Mouse (Mus musculus) heart, adult 2 months (tissue): ENCODE results near the gene Gabbr1. TPM values are rescaled to one million over a fixed set of nuclear protein-coding genes. Genes with fewer than 3 reads are reported as not detected.

ENCODE experiments used
- DNase-seq, 2 experiments: peaks; one replicate each; pipeline ENCODE4 v3.0.0; 2021
- H3K27ac ChIP-seq: fragments of 200-600 bp; 2 replicates; pipeline ENCODE4 v1.8.1; 2022
- H3K27me3 ChIP-seq: fragments of 200-500 bp; 2 replicates; pipeline ENCODE4 v1.6.1; 2012; ENCODE audit warnings: mild to moderate bottlenecking, low read length, inconsistent platforms, mixed read lengths; ENCODE audit not compliant: control insufficient read depth, insufficient read depth
- H3K36me3 ChIP-seq: fragments of 200-500 bp; 2 replicates; pipeline ENCODE4 v1.6.1; 2012; ENCODE audit warnings: low read length, inconsistent platforms; ENCODE audit not compliant: control insufficient read depth, insufficient read depth
- H3K4me1 ChIP-seq: fragments of 200-500 bp; 2 replicates; pipeline ENCODE4 v1.6.1; 2011; ENCODE audit warnings: low read length; ENCODE audit not compliant: control insufficient read depth, insufficient read depth
- H3K4me3 ChIP-seq: fragments of 200-600 bp; 2 replicates; pipeline ENCODE4 v1.8.1; 2022
- H3K79me2 ChIP-seq: fragments of 200-500 bp; replicated peaks from 2 replicates; pipeline ENCODE4 v1.6.1; 2012; ENCODE audit warnings: mild to moderate bottlenecking, inconsistent platforms, low read length, moderate library complexity, mixed read lengths; ENCODE audit not compliant: control insufficient read depth, insufficient read depth
- H3K9ac ChIP-seq: fragments of 200-500 bp; 2 replicates; pipeline ENCODE4 v1.6.1; 2012; ENCODE audit warnings: low read depth, mild to moderate bottlenecking, control low read depth, inconsistent platforms, low read length, mixed read lengths
- CTCF ChIP-seq: fragments of 200-600 bp; IDR thresholded peaks from 2 replicates; pipeline ENCODE4 v1.8.1; 2022; ENCODE audit warnings: antibody characterized with exemption, mild to moderate bottlenecking, moderate library complexity
- EP300 ChIP-seq: fragments of 200-500 bp; IDR thresholded peaks from 2 replicates; pipeline ENCODE4 v1.6.1; 2011; ENCODE audit warnings: low read depth, low read length, control low read depth; ENCODE audit not compliant: insufficient read depth
- POLR2A ChIP-seq: fragments of 200-500 bp; IDR thresholded peaks from 2 replicates; pipeline ENCODE4 v1.6.1; 2011; ENCODE audit warnings: mild to moderate bottlenecking, low read depth, low read length, control low read depth; ENCODE audit not compliant: insufficient read depth
- WGBS: fragments of 180-500 bp; shearing (Covaris S2); methylation state at CpG from one replicate; pipeline ENCODE4 v1.1.7; 2018; 5-methylcytosine and 5-hydroxymethylcytosine counted together
- intact Hi-C: fragments of 180-260 bp; cut with DNase I; formaldehyde crosslinking; loops from one replicate; pipeline ENCODE4 v1.15.1; 2025
- polyA plus RNA-seq: library from polyadenylated mRNA; depleted of rRNA; stranded (reverse); fragments of >200 nt; gene quantifications from 2 replicates; pipeline ENCODE4 v1.2.3, GENCODE M21; 2012; rRNA removed
- total RNA-seq, 2 experiments: library from RNA; stranded (reverse); gene quantifications; 2 replicates each; pipeline ENCODE4 v1.2.3; 2021

Gene Gabbr1
- total and polyA plus RNA-seq, 3 experiments: 6.5 to 15.5 (median 6.7) TPM

DNA sequence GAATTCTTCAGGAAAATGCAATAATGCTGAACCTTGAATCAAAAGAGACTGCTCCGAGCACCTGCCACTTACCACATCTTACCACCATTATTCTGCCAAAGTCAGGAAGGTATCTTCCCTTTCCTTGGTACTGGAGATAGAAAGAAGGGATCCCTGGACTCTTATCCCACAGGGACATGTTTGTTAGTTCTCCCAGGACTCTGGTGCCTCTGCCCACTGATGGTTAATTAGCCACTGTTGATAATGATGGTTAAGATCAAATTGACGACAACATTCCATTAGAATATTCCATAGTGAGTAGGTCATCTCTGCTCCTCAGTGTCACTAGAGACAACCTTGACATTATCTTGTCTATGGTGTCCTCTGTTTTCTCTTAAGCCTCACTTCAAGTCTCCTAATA is 74.2 kb downstream of the Gabbr1 start, which contains the start of gene Olfr92:
Gene Olfr92 (minus strand): TSS at position 101 of the 400 bp plus-strand sequence.
- no peak within 1 kb of the TSS for H3K9ac ChIP-seq
- 70% methylated on average over 2 of the region's 2 CpGs for WGBS
- H3K27me3 ChIP-seq: no peaks in the 10 kb centered on the region
- TF ChIP-seq CTCF (no peak), EP300 (no peak), POLR2A (no peak)
- H3K4me3 ChIP-seq: no peak within 1 kb of the TSS
- DNase-seq: no peak
- no peak within 1 kb of the TSS for H3K27ac ChIP-seq
- H3K79me2 ChIP-seq: no peaks in the 10 kb centered on the region
- intact Hi-C loops: loop anchor here (2.0 kb wide), 1 partner anchor 25 kb away; no protein-coding TSS in a partner anchor
- H3K4me1 ChIP-seq: no peaks in the 10 kb centered on the region
- no peaks in the 10 kb centered on the region for H3K36me3 ChIP-seq

Other genes with a start within 250 kb of the Gabbr1 start
- not detected for gene H2-M10.6, start 233.8 kb upstream of the Gabbr1 start, total RNA-seq
- gene H2-M10.6, start 233.8 kb upstream of the Gabbr1 start, polyA plus RNA-seq: not detected in 2 replicates
- 10 to 100 TPM; 19.1 to 19.3 TPM for gene Trim26, start 208.8 kb upstream of the Gabbr1 start, total RNA-seq
- gene Trim26, start 208.8 kb upstream of the Gabbr1 start, polyA plus RNA-seq: 17.0 and 21.7 TPM in 2 replicates
- not detected for gene Trim15, start 178.8 kb upstream of the Gabbr1 start, total RNA-seq
- 0.10 TPM in 1 of 2 replicates, not detected in the other for gene Trim15, start 178.8 kb upstream of the Gabbr1 start, polyA plus RNA-seq
- gene Trim10, start 176.4 kb upstream of the Gabbr1 start, total RNA-seq: 1 to 10 TPM in 1 of 2 experiments, under 1 TPM in 1; 0.13 to 2.1 TPM
- 0.92 TPM in 1 of 2 replicates, not detected in the other for gene Trim10, start 176.4 kb upstream of the Gabbr1 start, polyA plus RNA-seq
- gene Trim40, start 155.8 kb upstream of the Gabbr1 start, total RNA-seq: not detected
- not detected in 2 replicates for gene Trim40, start 155.8 kb upstream of the Gabbr1 start, polyA plus RNA-seq
- gene Trim31, start 147.8 kb upstream of the Gabbr1 start, total RNA-seq: not detected
- not detected in 2 replicates for gene Trim31, start 147.8 kb upstream of the Gabbr1 start, polyA plus RNA-seq
- under 1 TPM; 0.77 to 0.81 TPM for gene Rnf39, start 103.0 kb upstream of the Gabbr1 start, total RNA-seq
- 0.64 and 1.00 TPM in 2 replicates for gene Rnf39, start 103.0 kb upstream of the Gabbr1 start, polyA plus RNA-seq
- 100 to 1,000 TPM in 1 of 2 experiments, 10 to 100 TPM in 1; 92.4 to 108 TPM for gene Ppp1r11, start 94.2 kb upstream of the Gabbr1 start, total RNA-seq
- 56.8 and 70.8 TPM in 2 replicates for gene Ppp1r11, start 94.2 kb upstream of the Gabbr1 start, polyA plus RNA-seq
- 10 to 100 TPM; 25.9 to 29.0 TPM for gene Znrd1, start 87.4 kb upstream of the Gabbr1 start, total RNA-seq
- 19.8 and 26.2 TPM in 2 replicates for gene Znrd1, start 87.4 kb upstream of the Gabbr1 start, polyA plus RNA-seq
- gene Znrd1as, start 87.4 kb upstream of the Gabbr1 start, total RNA-seq: 10 to 100 TPM; 14.1 to 18.2 TPM
- gene Znrd1as, start 87.4 kb upstream of the Gabbr1 start, polyA plus RNA-seq: 4.0 and 8.8 TPM in 2 replicates
- gene 2410137M14Rik, start 64.7 kb upstream of the Gabbr1 start, total RNA-seq: under 1 TPM; 0.27 to 0.63 TPM
- gene 2410137M14Rik, start 64.7 kb upstream of the Gabbr1 start, polyA plus RNA-seq: 0.41 and 0.61 TPM in 2 replicates
- under 1 TPM; 0.41 to 0.63 TPM for gene H2-M5, start 56.4 kb upstream of the Gabbr1 start, total RNA-seq
- gene H2-M5, start 56.4 kb upstream of the Gabbr1 start, polyA plus RNA-seq: 0.14 and 0.35 TPM in 2 replicates
- 1 to 10 TPM in 1 of 2 experiments, under 1 TPM in 1; 0.94 to 1.4 TPM for gene Zfp57, start 44.8 kb upstream of the Gabbr1 start, total RNA-seq
- 2.3 and 4.3 TPM in 2 replicates for gene Zfp57, start 44.8 kb upstream of the Gabbr1 start, polyA plus RNA-seq
- gene Mog, start 22.6 kb upstream of the Gabbr1 start, total RNA-seq: not detected
- 0.09 TPM in 1 of 2 replicates, not detected in the other for gene Mog, start 22.6 kb upstream of the Gabbr1 start, polyA plus RNA-seq
- not detected for gene Olfr90, start 42.5 kb downstream of the Gabbr1 start, total RNA-seq
- not detected in 2 replicates for gene Olfr90, start 42.5 kb downstream of the Gabbr1 start, polyA plus RNA-seq
- gene Olfr91, start 52.3 kb downstream of the Gabbr1 start, total RNA-seq: not detected
- gene Olfr91, start 52.3 kb downstream of the Gabbr1 start, polyA plus RNA-seq: not detected in 2 replicates
- not detected for gene Olfr92, start 74.1 kb downstream of the Gabbr1 start, total RNA-seq
- gene Olfr92, start 74.1 kb downstream of the Gabbr1 start, polyA plus RNA-seq: not detected in 2 replicates
- gene Olfr93, start 115.5 kb downstream of the Gabbr1 start, total RNA-seq: not detected
- not detected in 2 replicates for gene Olfr93, start 115.5 kb downstream of the Gabbr1 start, polyA plus RNA-seq
- not detected for gene Ubd, start 147.9 kb downstream of the Gabbr1 start, total RNA-seq
- 0.12 TPM in 1 of 2 replicates, not detected in the other for gene Ubd, start 147.9 kb downstream of the Gabbr1 start, polyA plus RNA-seq
- gene Olfr94, start 155.0 kb downstream of the Gabbr1 start, total RNA-seq: not detected
- not detected in 2 replicates for gene Olfr94, start 155.0 kb downstream of the Gabbr1 start, polyA plus RNA-seq
- gene Olfr95, start 167.2 kb downstream of the Gabbr1 start, total RNA-seq: not detected
- not detected in 2 replicates for gene Olfr95, start 167.2 kb downstream of the Gabbr1 start, polyA plus RNA-seq
- not detected for gene Olfr96, start 174.2 kb downstream of the Gabbr1 start, total RNA-seq
- not detected in 2 replicates for gene Olfr96, start 174.2 kb downstream of the Gabbr1 start, polyA plus RNA-seq
- gene Olfr97, start 191.4 kb downstream of the Gabbr1 start, total RNA-seq: not detected
- not detected in 2 replicates for gene Olfr97, start 191.4 kb downstream of the Gabbr1 start, polyA plus RNA-seq
- not detected for gene Olfr98, start 217.8 kb downstream of the Gabbr1 start, total RNA-seq
- not detected in 2 replicates for gene Olfr98, start 217.8 kb downstream of the Gabbr1 start, polyA plus RNA-seq
- gene H2-M3, start 224.3 kb downstream of the Gabbr1 start, total RNA-seq: 1 to 10 TPM; 3.2 to 3.3 TPM
- gene H2-M3, start 224.3 kb downstream of the Gabbr1 start, polyA plus RNA-seq: 4.9 and 5.0 TPM in 2 replicates
- not detected for gene Olfr99, start 237.5 kb downstream of the Gabbr1 start, total RNA-seq
- gene Olfr99, start 237.5 kb downstream of the Gabbr1 start, polyA plus RNA-seq: not detected in 2 replicates